Mouse (Mus musculus) adrenal gland, adult 8-10 months (tissue): ENCODE results near the gene Bod1. TPM values are rescaled to one million over a fixed set of nuclear protein-coding genes. Genes with fewer than 3 reads are reported as not detected.

Experiments used
- DNase-seq: peaks from one replicate; pipeline ENCODE4 v3.0.0; 2022
- total RNA-seq, 4 experiments: library from RNA; stranded (reverse); gene quantifications; 2 replicates each; pipeline ENCODE4 v1.2.4; 2022

The Bod1 gene
- total RNA-seq, 4 experiments from 2014 or later, result 61.7 to 72.4 (median 68.6) TPM

- no peak for DNase-seq
These were observed 7.5 kb downstream of the Bod1 start for GRCm38 (mm10) chr11:31664186-31664585.

GRCm38 (mm10) chr11:31663501-31663900 lies 8.2 kb downstream of the Bod1 start:
- DNase-seq, result no peak

GRCm38 (mm10) chr11:31662872-31663446 lies 8.7 kb downstream of the Bod1 start:
- DNase-seq, result no peak

GRCm38 (mm10) chr11:31662214-31662613 lies 9.5 kb downstream of the Bod1 start:
- DNase-seq, result no peak

- no peak for DNase-seq
These were observed 13.9 kb downstream of the Bod1 start for GRCm38 (mm10) chr11:31657806-31658175.

GRCm38 (mm10) chr11:31657168-31657805 lies 14.4 kb downstream of the Bod1 start:
- no peak for DNase-seq

GRCm38 (mm10) chr11:31649507-31649906 lies 22.2 kb downstream of the Bod1 start:
- DNase-seq, result no peak

GRCm38 (mm10) chr11:31647268-31647667 lies 24.4 kb downstream of the Bod1 start:
- DNase-seq, result no peak

GRCm38 (mm10) chr11:31646571-31646970 lies 25.1 kb downstream of the Bod1 start:
- DNase-seq, result no peak

GRCm38 (mm10) chr11:31643120-31643519 lies 28.6 kb downstream of the Bod1 start:
- no peak for DNase-seq

GRCm38 (mm10) chr11:31641066-31641810 lies 30.4 kb downstream of the Bod1 start:
- DNase-seq, result no peak

GRCm38 (mm10) chr11:31640187-31640586 lies 31.5 kb downstream of the Bod1 start:
- no peak for DNase-seq

- peak; percentile 30 for DNase-seq
These were observed 33.8 kb downstream of the Bod1 start for GRCm38 (mm10) chr11:31637788-31638373.

- DNase-seq, result no peak
These were observed 43.0 kb downstream of the Bod1 start for GRCm38 (mm10) chr11:31628700-31629099.

GRCm38 (mm10) chr11:31620796-31621195 lies 50.9 kb downstream of the Bod1 start:
- DNase-seq, result no peak

GRCm38 (mm10) chr11:31617797-31618196 lies 53.9 kb downstream of the Bod1 start:
- no peak for DNase-seq

- DNase-seq, result peak; percentile 83
These were observed 54.4 kb downstream of the Bod1 start for GRCm38 (mm10) chr11:31617236-31617635.

GRCm38 (mm10) chr11:31616722-31617121 lies 55.0 kb downstream of the Bod1 start:
- DNase-seq, result peak; percentile 18

Other genes starting within 250 kb of the Bod1 start
- 100 to 1,000 TPM in 3 of 4 experiments, 10 to 100 TPM in 1; 96.9 to 175 (median 107) TPM for gene Cpeb4, start 200.3 kb upstream of the Bod1 start, total RNA-seq